Mouse (Mus musculus): ENCODE measurements around the gene Ncoa7. TPM values are rescaled to one million over a fixed set of nuclear protein-coding genes. Genes with fewer than 3 reads are reported as not detected.
A peak's percentile ranks its signal among the peaks of the same experiment; 100 is the strongest.

The Ncoa7 gene
- polyA plus RNA-seq, 1 experiment, result 35.6 TPM

DNA sequence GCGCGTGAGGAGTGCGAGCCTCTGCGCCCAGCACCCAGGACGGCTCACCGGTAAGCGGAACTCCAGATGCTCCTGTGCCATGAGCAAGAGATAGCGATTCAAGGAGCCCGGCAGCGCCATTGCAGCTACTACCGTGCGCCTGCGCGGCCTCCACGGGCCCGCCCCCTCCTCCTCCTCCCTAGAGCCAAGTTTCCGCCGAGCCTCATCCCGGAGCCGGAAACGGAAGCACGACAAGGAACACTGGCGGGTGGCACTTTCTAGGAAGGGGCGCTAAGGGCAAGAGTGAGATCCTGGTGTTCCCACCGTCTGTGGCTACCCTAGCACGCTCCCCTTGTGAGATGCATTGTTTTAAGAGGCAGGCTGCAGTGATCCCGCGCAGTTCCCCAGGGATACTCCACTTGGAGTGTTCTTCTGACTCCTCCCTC, 202.6 kb downstream of the Ncoa7 start, which contains the start of gene Trmt11:
TSS of gene Trmt11 (minus strand) at position 208 of the 425 bp plus-strand sequence.
- peak; percentile 62; the same call in 1 of the 2 replicates for TF ChIP-seq POLR2A (IDR thresholded peaks at IDR 0.05; ENCODE audit: borderline replicate concordance, control insufficient read depth, low read depth, low read length)
- TF ChIP-seq CTCF (IDR thresholded peaks at IDR 0.05; ENCODE audit: control insufficient read depth, insufficient read depth, low read length), result no peak
- peak within 1 kb of the TSS; percentile 42; the same call in 1 of the 2 replicates for H3K27ac ChIP-seq (ENCODE audit: control insufficient read depth, insufficient read depth, low read depth, low read length, poor library complexity)
- H3K4me1 ChIP-seq (ENCODE audit: control insufficient read depth, insufficient read depth, low read length), result no peaks in the 10 kb centered on the region; the same call in 1 of the 2 replicates
- 1% methylated on average over 28 of the region's 28 CpGs for WGBS
- H3K4me3 ChIP-seq (replicated peaks; ENCODE audit: control insufficient read depth, low read depth, low read length), result peak within 1 kb of the TSS; percentile 67

GRCm38 (mm10) chr10:30600094-30600534, 203.0 kb downstream of the Ncoa7 start:
- no peak for TF ChIP-seq POLR2A (IDR thresholded peaks at IDR 0.05; ENCODE audit: borderline replicate concordance, control insufficient read depth, low read depth, low read length)
- no peak for TF ChIP-seq CTCF (IDR thresholded peaks at IDR 0.05; ENCODE audit: control insufficient read depth, insufficient read depth, low read length)
- peak overlapping the region; percentile 42; the same call in 1 of the 2 replicates for H3K27ac ChIP-seq (ENCODE audit: control insufficient read depth, insufficient read depth, low read depth, low read length, poor library complexity)
- no peaks in the 10 kb centered on the region; the same call in 1 of the 2 replicates for H3K4me1 ChIP-seq (ENCODE audit: control insufficient read depth, insufficient read depth, low read length)
- WGBS, result under 1% methylated on average over 26 of the region's 27 CpGs
- peak overlapping the region; percentile 67 for H3K4me3 ChIP-seq (replicated peaks; ENCODE audit: control insufficient read depth, low read depth, low read length)

- no peak for TF ChIP-seq POLR2A (IDR thresholded peaks at IDR 0.05; ENCODE audit: borderline replicate concordance, control insufficient read depth, low read depth, low read length)
- no peak overlapping the region for H3K27ac ChIP-seq (ENCODE audit: control insufficient read depth, insufficient read depth, low read depth, low read length, poor library complexity)
- WGBS, result 62% methylated on average over 5 of the region's 5 CpGs
- no peaks in the 10 kb centered on the region for H3K4me1 ChIP-seq (ENCODE audit: control insufficient read depth, insufficient read depth, low read length)
- H3K4me3 ChIP-seq (replicated peaks; ENCODE audit: control insufficient read depth, low read depth, low read length), result no peak overlapping the region
Measured at GRCm38 (mm10) chr10:30587037-30587436, 216.1 kb downstream of the Ncoa7 start.

- Histone ChIP-seq H3K4me1 (ENCODE audit: control insufficient read depth, insufficient read depth, low read length) (no peaks in the 10 kb centered on the region), H3K4me3 (replicated peaks; ENCODE audit: control insufficient read depth, low read depth, low read length) (no peak overlapping the region), H3K27ac (ENCODE audit: control insufficient read depth, insufficient read depth, low read depth, low read length, poor library complexity) (no peak overlapping the region)
- TF ChIP-seq CTCF (IDR thresholded peaks at IDR 0.05; ENCODE audit: control insufficient read depth, insufficient read depth, low read length) (no peak), POLR2A (IDR thresholded peaks at IDR 0.05; ENCODE audit: borderline replicate concordance, control insufficient read depth, low read depth, low read length) (no peak)
- WGBS, result 80% methylated on average over 1 of the region's 1 CpGs
Measured at GRCm38 (mm10) chr10:30585691-30586090, 217.4 kb downstream of the Ncoa7 start.

Other genes with a start within 250 kb of the Ncoa7 start
- 3.9 and 8.7 TPM in 2 replicates for gene Trmt11, start 202.6 kb downstream of the Ncoa7 start, polyA plus RNA-seq (2011; ENCODE audit: insufficient read depth, insufficient read length, low replicate concordance, missing spikeins)
- 10.5 and 15.1 TPM in 2 replicates for gene Hint3, start 173.7 kb downstream of the Ncoa7 start, polyA plus RNA-seq (2011; ENCODE audit: insufficient read depth, insufficient read length, low replicate concordance, missing spikeins)
- 0.50 and 0.77 TPM in 2 replicates for gene Hey2, start 39.5 kb upstream of the Ncoa7 start, polyA plus RNA-seq (2011; ENCODE audit: insufficient read depth, insufficient read length, low replicate concordance, missing spikeins)

Data from bone marrow, adult 2 months (tissue).